Mouse (Mus musculus) G1E (cell line): ENCODE measurements around the gene Sp2.

ENCODE experiments used
- CTCF ChIP-seq: IDR thresholded peaks from 2 replicates; pipeline ENCODE4 v1.5.1; 2012; ENCODE audit warnings: low read depth, low read length, inconsistent platforms, mixed read lengths
- GATA1 ChIP-seq: IDR thresholded peaks from 2 replicates; pipeline ENCODE4 v1.6.1; 2012; ENCODE audit warnings: borderline replicate concordance, low read length, inconsistent platforms, mixed read lengths
- GATA2 ChIP-seq: IDR thresholded peaks from 2 replicates; pipeline ENCODE4 v1.6.1; 2012; ENCODE audit warnings: low read depth, low read length, inconsistent platforms, borderline replicate concordance
- POLR2AphosphoS5 ChIP-seq: IDR thresholded peaks from 2 replicates; pipeline ENCODE4 v1.6.1; 2012; ENCODE audit warnings: low read depth, low read length, inconsistent platforms; ENCODE audit not compliant: insufficient replicate concordance

- TF ChIP-seq CTCF = no peak
- TF ChIP-seq GATA2 = peak; percentile 63; the same call in 1 of the 2 replicates
- TF ChIP-seq GATA1 = no peak
- no peak; the same call in 1 of the 2 replicates for TF ChIP-seq POLR2AphosphoS5
Measured at GRCm38 (mm10) chr11:96947849-96948248, 34.9 kb downstream of the Sp2 start.
